Mouse (Mus musculus) testis, adult 2 months (tissue): ENCODE results near the gene Lsm3.

Source experiments
- CTCF ChIP-seq: fragments of 200-500 bp; IDR thresholded peaks from 2 replicates; pipeline ENCODE4 v1.5.1; 2012; ENCODE audit warnings: low read depth, mild to moderate bottlenecking, inconsistent platforms, low read length, moderate library complexity; ENCODE audit not compliant: control insufficient read depth, insufficient read depth, insufficient replicate concordance
- POLR2A ChIP-seq: fragments of 200-500 bp; IDR thresholded peaks from 2 replicates; pipeline ENCODE4 v1.6.1; 2012; ENCODE audit warnings: low read depth, mild to moderate bottlenecking, inconsistent platforms, low read length, moderate library complexity; ENCODE audit not compliant: control insufficient read depth

- TF ChIP-seq CTCF (no peak), POLR2A (no peak)
These were observed 41.8 kb upstream of the Lsm3 start for GRCm38 (mm10) chr6:91473805-91474440.
